Mouse (Mus musculus) embryonic fibroblast, embryonic 13.5 days (primary cell): ENCODE measurements at regions not wholly inside any gene's neighbourhood (a gene's known extent, or its start where the extent isn't known, plus 50 kb on each side); places are given as distances from the start of the nearest gene placed in this dataset.

Experiments used
- H3K27ac ChIP-seq: 2 replicates; pipeline ENCODE4 v1.5.1; 2012; ENCODE audit warnings: low read length, control low read depth, inconsistent platforms; ENCODE audit not compliant: insufficient read depth
- H3K4me1 ChIP-seq: 2 replicates; pipeline ENCODE4 v1.6.1; 2011; ENCODE audit warnings: low read length; ENCODE audit not compliant: control insufficient read depth, insufficient read depth
- H3K4me3 ChIP-seq: 2 replicates; pipeline ENCODE4 v1.5.1; 2011; ENCODE audit warnings: mild to moderate bottlenecking, control low read depth, low read length; ENCODE audit not compliant: insufficient read depth
- CTCF ChIP-seq: IDR thresholded peaks from 2 replicates; pipeline ENCODE4 v1.5.1; 2011; ENCODE audit warnings: mild to moderate bottlenecking, control low read depth, low read length, moderate library complexity, borderline replicate concordance; ENCODE audit not compliant: insufficient read depth
- POLR2A ChIP-seq: IDR thresholded peaks from 2 replicates; pipeline ENCODE4 v1.6.1; 2011; ENCODE audit warnings: low read depth, mild to moderate bottlenecking, control low read depth, low read length, moderate library complexity

DNA sequence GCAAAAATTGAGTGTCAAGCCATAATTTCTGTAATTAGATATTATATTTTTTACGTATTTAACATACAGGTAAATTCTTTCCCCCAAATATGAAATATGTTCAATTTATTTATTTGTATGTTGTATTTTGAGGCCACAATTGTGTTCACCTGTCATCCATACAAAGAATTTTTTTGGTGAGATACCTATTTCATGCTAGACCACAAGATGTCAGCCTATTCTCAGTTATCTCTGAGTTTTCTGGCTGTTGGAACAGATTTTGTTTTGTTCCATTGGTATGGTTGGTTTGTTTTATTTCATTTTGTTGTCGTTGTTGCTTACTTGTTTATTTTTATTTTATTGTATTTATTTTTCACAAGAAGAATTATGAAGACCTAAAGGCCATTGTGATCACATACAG lies 70.3 kb upstream of the Sptlc3 start:
- Histone ChIP-seq H3K4me3 (no peak overlapping the region), H3K27ac (no peak overlapping the region), H3K4me1 (no peaks in the 10 kb centered on the region)
- TF ChIP-seq CTCF (no peak), POLR2A (no peak)
